Mouse (Mus musculus): ENCODE measurements around the gene Foxk2.
"Not testable (repeated sequence)": the region's sequence is repeated elsewhere in the genome, so short reads cannot be mapped to it uniquely, and the experiment has no call there.

Gene Foxk2

GRCm38 (mm10) chr11:121278011-121278410, 18.2 kb downstream of the Foxk2 start:
- no peak for DNase-seq (ENCODE audit: low read depth)

GRCm38 (mm10) chr11:121282911-121283310, 23.1 kb downstream of the Foxk2 start:
- no peak for DNase-seq (ENCODE audit: low read depth)

- no peak for DNase-seq (ENCODE audit: low read depth)
These were observed 30.1 kb downstream of the Foxk2 start for GRCm38 (mm10) chr11:121289859-121290258.

GRCm38 (mm10) chr11:121294771-121295170, 35.0 kb downstream of the Foxk2 start:
- no peak for DNase-seq (ENCODE audit: low read depth)

GRCm38 (mm10) chr11:121298493-121298892, 38.7 kb downstream of the Foxk2 start:
- DNase-seq (ENCODE audit: low read depth) = no peak

GRCm38 (mm10) chr11:121300265-121300664, 40.5 kb downstream of the Foxk2 start:
- no peak for DNase-seq (ENCODE audit: low read depth)

GRCm38 (mm10) chr11:121305371-121305770, 45.6 kb downstream of the Foxk2 start:
- no peak for DNase-seq (ENCODE audit: low read depth)

GRCm38 (mm10) chr11:121306608-121307007, 46.8 kb downstream of the Foxk2 start:
- no peak for DNase-seq (ENCODE audit: low read depth)

GRCm38 (mm10) chr11:121307712-121308111, 47.9 kb downstream of the Foxk2 start:
- DNase-seq (ENCODE audit: low read depth) = not testable (repeated sequence)

- DNase-seq (ENCODE audit: low read depth) = no peak
These were observed 66.2 kb downstream of the Foxk2 start for GRCm38 (mm10) chr11:121326034-121326433.

- DNase-seq (ENCODE audit: low read depth) = no peak
These were observed 66.9 kb downstream of the Foxk2 start for GRCm38 (mm10) chr11:121326681-121327080.

- DNase-seq (ENCODE audit: low read depth) = no peak
These were observed 68.4 kb downstream of the Foxk2 start for GRCm38 (mm10) chr11:121328206-121328605.

GRCm38 (mm10) chr11:121328619-121329018, 68.8 kb downstream of the Foxk2 start:
- DNase-seq (ENCODE audit: low read depth) = no peak

GRCm38 (mm10) chr11:121331641-121332040, 71.9 kb downstream of the Foxk2 start:
- DNase-seq (ENCODE audit: low read depth) = no peak

- DNase-seq (ENCODE audit: low read depth) = no peak
These were observed 79.9 kb downstream of the Foxk2 start for GRCm38 (mm10) chr11:121339647-121340046.

- no peak for DNase-seq (ENCODE audit: low read depth)
These were observed 80.5 kb downstream of the Foxk2 start for GRCm38 (mm10) chr11:121340287-121340686.

GRCm38 (mm10) chr11:121342423-121342822, 82.6 kb downstream of the Foxk2 start:
- not testable (repeated sequence) for DNase-seq (ENCODE audit: low read depth)

GRCm38 (mm10) chr11:121347036-121347435, 87.2 kb downstream of the Foxk2 start:
- no peak for DNase-seq (ENCODE audit: low read depth)

- no peak for DNase-seq (ENCODE audit: low read depth)
These were observed 88.4 kb downstream of the Foxk2 start for GRCm38 (mm10) chr11:121348166-121348565.

- DNase-seq (ENCODE audit: low read depth) = not testable (repeated sequence)
These were observed 88.9 kb downstream of the Foxk2 start for GRCm38 (mm10) chr11:121348727-121349126.

GRCm38 (mm10) chr11:121353326-121354090, 93.7 kb downstream of the Foxk2 start:
- no peak for DNase-seq (ENCODE audit: low read depth)

GRCm38 (mm10) chr11:121354091-121354707, 94.4 kb downstream of the Foxk2 start, which contains the start of gene Wdr45b:
Wdr45b (minus strand) TSS chr11:121354445.
- DNase-seq (ENCODE audit: low read depth) = peak; percentile 89

Data from c-Kit-positive CD71-positive TER-119-negative erythroid progenitor cells, embryonic 14.5 days (primary cell).